Mouse (Mus musculus) lung, adult 2 months (tissue): ENCODE measurements around the gene Polr3gl. TPM values are rescaled to one million over a fixed set of nuclear protein-coding genes. Genes with fewer than 3 reads are reported as not detected.

Source experiments
- DNase-seq: peaks from one replicate; pipeline ENCODE4 v3.0.0; 2022
- H3K4me1 ChIP-seq: fragments of 200-500 bp; 2 replicates; pipeline ENCODE4 v1.6.1; 2011; ENCODE audit warnings: low read length; ENCODE audit not compliant: control insufficient read depth, insufficient read depth
- H3K4me3 ChIP-seq: fragments of 200-500 bp; replicated peaks from 2 replicates; pipeline ENCODE3; 2011; ENCODE audit warnings: low read depth, mild to moderate bottlenecking, control low read depth, low read length; ENCODE audit errors: extremely low read depth
- CTCF ChIP-seq: fragments of 200-500 bp; IDR thresholded peaks from 2 replicates; pipeline ENCODE4 v1.5.1; 2011; ENCODE audit warnings: mild to moderate bottlenecking, low read length, control low read depth; ENCODE audit not compliant: insufficient read depth
- POLR2A ChIP-seq: fragments of 200-500 bp; IDR thresholded peaks from 2 replicates; pipeline ENCODE4 v1.6.1; 2011; ENCODE audit warnings: low read depth, mild to moderate bottlenecking, control low read depth, low read length, borderline replicate concordance; ENCODE audit errors: extremely low read depth
- WGBS: fragments of 180-500 bp; shearing (Covaris S2); methylation state at CpG from one replicate; pipeline ENCODE4 v1.1.7; 2018; 5-methylcytosine and 5-hydroxymethylcytosine counted together
- polyA plus RNA-seq: library from polyadenylated mRNA; depleted of rRNA; stranded (reverse); fragments of >200 nt; gene quantifications from 2 replicates; pipeline ENCODE4 v1.2.3, GENCODE M21; 2012

Polr3gl gene
- polyA plus RNA-seq, 1 experiment, result 21.3 TPM

DNA sequence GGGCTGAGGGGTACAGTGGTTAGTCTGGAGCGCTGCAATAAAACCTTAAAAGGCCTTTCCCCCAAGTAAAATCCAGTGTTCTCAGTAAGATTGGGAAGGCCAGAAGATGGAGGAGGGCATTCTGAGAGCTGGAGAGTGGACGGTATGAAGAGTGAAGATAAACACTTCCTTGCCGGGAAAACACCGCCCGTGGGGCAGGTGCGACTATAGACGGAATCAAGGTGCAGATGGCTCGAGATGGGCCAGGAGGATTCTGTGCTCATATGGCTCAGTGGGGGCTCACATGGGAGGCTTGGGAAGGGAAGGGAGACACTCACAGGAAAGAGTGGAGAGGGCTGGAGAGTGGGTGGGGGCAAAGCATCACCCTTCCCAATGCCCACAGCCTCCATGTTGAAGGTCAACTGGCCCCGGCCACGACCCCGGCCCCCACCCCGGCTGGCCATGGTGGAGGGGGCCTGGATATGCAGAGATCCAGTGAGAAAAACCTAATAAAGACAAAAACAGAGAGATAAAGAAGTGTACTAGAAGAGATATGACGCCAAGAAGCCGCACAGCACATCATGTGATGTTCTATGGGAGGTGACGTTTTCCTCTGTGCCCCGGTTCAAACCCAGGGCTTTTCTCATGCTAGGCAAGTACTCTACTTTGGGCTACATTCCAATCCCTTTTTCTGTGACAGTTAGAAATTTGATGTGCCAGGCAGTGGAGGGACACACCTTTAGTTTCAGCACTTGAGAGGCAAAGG, 12.0 kb downstream of the Polr3gl start:
- 84% methylated on average over 16 of the region's 16 CpGs for WGBS
- peaks cover 17% of the 10 kb centered on the region for H3K4me1 ChIP-seq
- no peak overlapping the region for H3K4me3 ChIP-seq
- TF ChIP-seq POLR2A (no peak), CTCF (no peak)
- no peak for DNase-seq

DNA sequence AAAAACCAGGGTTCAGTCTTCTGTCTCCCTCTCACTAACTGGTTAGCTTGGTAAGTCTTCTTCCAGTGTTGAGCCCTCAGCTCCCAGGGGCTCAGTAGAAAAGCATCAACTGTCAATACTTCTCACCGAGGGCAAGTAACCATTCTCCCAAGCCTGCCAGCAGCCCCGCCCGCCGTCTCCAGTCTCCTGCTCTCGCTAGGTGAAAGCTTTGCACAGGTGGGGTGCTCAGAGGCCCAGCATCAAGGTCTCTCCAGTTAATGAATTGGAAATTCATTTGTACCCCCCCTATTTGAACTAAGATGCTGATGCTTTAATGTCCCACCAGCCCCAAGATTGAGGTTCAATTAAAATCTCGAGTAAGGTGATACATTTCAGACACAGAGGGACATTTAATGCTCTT, 12.8 kb downstream of the Polr3gl start:
- 77% methylated on average over 6 of the region's 6 CpGs for WGBS

DNA sequence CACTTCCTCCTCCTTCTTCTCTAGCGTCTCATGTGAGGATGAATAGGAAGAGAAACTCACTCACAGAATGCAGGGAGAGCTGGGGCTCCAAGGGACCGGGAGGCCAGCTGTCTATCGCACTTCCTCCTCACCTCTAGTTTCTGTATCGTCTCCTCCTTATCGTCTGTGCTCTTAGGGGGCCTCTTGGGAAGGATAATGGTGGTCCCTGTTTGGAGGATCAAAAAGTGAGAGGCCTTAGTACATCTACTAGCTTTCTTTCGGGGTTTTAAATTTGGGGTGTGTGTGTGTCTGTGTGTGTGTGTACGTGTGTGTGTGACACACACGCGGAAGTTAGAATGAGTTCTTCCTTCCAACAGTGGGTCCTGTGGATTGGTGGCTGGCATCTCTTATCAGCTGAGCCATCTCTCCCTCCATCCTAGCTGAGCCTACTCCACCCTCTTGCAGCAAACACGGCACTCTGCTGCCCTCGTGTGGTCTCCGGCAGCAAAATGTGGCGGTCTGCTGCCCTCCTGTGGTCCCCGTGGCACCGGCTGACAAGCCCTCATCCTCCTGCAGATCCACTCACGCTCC, 14.0 kb downstream of the Polr3gl start:
- peak; percentile 90 for DNase-seq
- peak overlapping the region; percentile 35 for H3K4me3 ChIP-seq
- 5% methylated on average over 16 of the region's 16 CpGs for WGBS
- TF ChIP-seq POLR2A (peak; percentile 46; the same call in 1 of the 2 replicates), CTCF (peak; percentile 100)
- peaks cover 31% of the 10 kb centered on the region for H3K4me1 ChIP-seq

More for the DNA sequence above, 12.8 kb downstream of the Polr3gl start:
- H3K4me3 ChIP-seq, result no peak overlapping the region
- DNase-seq, result peak; percentile 3
- TF ChIP-seq CTCF (no peak), POLR2A (no peak)
- peaks cover 19% of the 10 kb centered on the region for H3K4me1 ChIP-seq

DNA sequence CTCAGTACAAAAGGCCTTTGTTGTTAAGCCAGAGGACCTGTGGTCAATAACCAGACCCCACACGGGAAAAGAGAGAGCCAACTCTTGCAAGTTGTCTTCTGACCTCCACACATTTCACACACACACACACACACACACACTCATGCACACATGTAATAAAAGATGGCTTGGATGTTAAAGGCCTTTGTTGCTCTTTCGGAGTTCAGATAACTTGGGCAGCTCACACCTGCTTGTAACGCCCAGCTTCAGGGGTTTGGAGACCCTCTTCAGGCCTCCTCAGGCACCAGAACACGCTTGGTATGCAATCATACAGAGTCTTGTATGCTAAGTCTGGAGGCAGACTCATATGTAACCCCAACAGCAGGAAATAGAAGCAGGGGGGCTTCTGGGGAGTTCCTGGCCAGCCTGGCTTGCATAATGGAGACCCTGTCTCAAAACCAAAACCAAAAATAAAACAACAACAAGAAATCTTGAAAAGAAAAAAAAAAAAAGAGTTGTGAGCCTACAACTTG, 14.7 kb downstream of the Polr3gl start:
- WGBS, result 72% methylated on average over 4 of the region's 4 CpGs
- TF ChIP-seq POLR2A (no peak), CTCF (no peak)
- peak; percentile 13 for DNase-seq
- H3K4me3 ChIP-seq, result peak overlapping the region; percentile 35
- peaks cover 31% of the 10 kb centered on the region for H3K4me1 ChIP-seq

DNA sequence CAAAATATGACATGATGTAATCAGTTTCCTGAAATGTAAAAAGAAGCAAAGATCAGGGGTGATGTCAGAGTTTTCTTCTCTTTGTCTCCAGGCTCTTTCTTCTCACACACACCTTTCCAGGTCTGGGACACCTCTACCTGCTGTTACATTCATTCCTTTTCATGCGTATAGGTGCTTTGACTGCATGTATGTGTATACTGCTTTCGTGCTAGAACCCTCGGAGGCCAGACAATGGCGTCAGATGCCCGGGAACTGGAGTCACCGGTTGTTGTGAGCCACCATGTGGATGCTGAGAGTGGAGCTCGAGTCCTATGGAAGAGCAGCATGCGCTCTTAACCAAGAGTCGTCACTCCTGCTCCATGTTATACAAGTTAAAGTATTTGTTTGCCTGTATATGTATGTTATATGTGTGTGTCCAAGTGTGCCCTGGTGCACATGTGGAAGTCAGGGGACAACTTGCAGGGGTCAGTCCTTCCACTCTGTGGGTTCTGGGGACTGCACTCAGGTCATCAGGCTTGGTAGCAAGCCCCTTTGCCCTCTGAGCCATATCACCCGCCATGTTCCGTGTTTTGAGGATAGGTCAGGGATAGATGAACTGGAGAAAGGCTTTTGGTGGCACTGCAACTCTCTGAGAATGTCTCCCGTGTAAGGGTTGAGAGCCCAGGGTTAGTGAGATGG, 15.3 kb downstream of the Polr3gl start:
- TF ChIP-seq POLR2A, result no peak
- no peak for TF ChIP-seq CTCF
- Histone ChIP-seq H3K4me1 (peaks cover 31% of the 10 kb centered on the region), H3K4me3 (no peak overlapping the region)
- peak; percentile 12 for DNase-seq
- WGBS, result 64% methylated on average over 12 of the region's 12 CpGs

DNA sequence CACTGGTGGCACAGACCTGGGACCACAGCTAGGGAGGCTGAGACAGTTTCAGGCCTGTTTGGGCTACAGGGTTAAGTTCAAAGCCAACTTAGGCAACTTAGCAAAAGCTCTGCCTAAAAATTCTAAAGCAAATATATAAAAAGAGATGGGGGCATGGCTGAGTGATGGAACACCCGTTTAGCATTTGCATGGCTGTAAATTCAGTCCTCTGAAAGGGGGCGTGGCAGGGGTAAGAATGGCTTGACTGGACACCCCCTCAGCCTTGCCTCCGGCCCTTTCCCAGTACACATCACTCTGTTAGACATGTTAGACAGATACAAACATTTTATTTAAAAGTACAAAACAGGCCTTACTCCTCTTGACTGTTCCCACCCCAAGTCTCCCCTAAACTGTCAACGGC, 16.4 kb downstream of the Polr3gl start:
- Histone ChIP-seq H3K4me3 (peak overlapping the region; percentile 0), H3K4me1 (peaks cover 31% of the 10 kb centered on the region)
- no peak for DNase-seq
- no peak for TF ChIP-seq POLR2A
- no peak for TF ChIP-seq CTCF
- 49% methylated on average over 4 of the region's 4 CpGs for WGBS

DNA sequence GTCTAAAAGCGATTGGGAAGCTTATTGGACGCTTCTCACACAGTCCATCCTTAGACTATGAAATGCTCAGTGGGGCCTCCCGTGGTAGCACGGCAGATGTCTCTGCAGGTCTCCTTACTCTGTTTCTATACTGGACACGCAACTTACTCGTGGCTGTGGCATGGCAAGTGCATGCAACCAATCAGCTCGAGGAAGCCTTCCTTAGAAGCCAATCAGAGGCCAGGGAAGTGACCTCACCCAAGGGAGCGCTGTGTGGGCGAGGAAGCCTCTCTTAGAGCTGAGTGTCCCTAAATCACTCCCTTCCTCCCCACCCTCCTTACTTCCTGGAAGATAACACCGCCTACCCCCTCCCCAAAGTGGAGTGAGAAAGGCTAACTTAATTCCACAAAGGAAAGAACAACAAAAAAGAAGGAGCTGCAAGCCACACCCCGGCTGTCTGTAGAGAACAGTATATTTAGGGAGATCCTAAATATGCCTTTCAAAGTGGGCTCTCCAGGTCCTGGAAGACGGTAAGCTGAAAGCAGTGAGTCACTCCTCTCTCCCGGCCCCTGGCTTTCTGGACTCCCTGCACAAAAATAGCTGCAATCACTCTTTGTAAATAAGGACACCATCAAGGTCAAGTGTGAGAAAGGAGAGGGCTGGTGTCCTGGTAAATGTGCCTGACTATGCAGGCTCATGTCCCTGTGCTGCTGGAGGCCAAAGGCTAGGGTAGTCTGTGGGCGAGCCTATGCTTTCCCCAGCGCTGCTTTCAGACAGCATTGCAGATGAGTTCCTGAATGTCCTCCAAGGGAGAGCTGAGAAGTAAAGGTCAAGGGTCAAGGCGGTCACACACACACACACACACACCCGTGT, 17.1 kb downstream of the Polr3gl start, which contains the start of gene Gm16253:
Gene Gm16253 (plus strand): TSS at position 295 of the 852 bp plus-strand sequence.
- peaks cover 31% of the 10 kb centered on the region for H3K4me1 ChIP-seq
- 8% methylated on average over 17 of the region's 17 CpGs for WGBS
- TF ChIP-seq POLR2A (peak; percentile 79; the same call in 1 of the 2 replicates), CTCF (0 out of 2 replicates have a peak, but pooled peaks have one; percentile 0)
- DNase-seq, result peak; percentile 85
- H3K4me3 ChIP-seq, result peak within 1 kb of the TSS; percentile 22

DNA sequence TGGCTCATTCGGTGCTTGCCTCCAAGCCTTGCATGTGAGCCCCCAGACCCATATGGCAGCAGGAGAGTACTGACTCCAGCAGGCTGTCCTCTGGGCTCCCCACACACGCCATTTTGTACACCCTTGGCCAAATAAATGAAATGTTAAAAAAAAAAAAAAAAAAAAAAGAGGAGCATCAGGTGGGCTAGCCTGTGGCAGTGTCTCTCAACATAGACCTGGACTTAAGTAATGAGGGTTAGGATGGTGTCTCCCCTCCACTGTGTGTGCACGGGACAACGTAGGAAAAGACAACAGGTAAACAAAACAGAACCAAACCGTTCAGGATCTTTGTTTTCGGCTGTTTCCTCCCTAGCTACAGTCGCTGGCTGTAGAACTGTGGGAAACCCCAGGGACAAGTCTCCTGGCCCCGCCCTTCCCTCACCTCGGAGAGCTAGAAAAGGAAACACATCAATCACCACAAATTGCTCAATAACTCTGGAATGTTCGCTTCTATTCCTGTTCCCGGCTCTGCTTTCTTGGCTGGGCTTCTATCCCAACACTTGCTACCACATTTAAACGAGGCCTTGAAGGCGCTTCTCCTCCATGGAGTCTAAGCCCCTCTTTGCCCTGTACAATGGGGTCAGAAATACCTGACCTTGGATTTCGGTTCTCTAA, 17.8 kb downstream of the Polr3gl start:
- TF ChIP-seq CTCF (no peak), POLR2A (no peak; the same call in 1 of the 2 replicates)
- no peak for DNase-seq
- WGBS, result 10% methylated on average over 14 of the region's 14 CpGs
- H3K4me1 ChIP-seq, result peaks cover 37% of the 10 kb centered on the region
- peak overlapping the region; percentile 22 for H3K4me3 ChIP-seq
